Mouse (Mus musculus) forebrain, embryonic 13.5 days (tissue): ENCODE measurements around the gene Ssc4d. TPM values are rescaled to one million over a fixed set of nuclear protein-coding genes. Genes with fewer than 3 reads are reported as not detected.

ENCODE experiments used
- ATAC-seq: fragments of 200-750 bp; cut with Nextera tagmentation; 2 replicates; pipeline ENCODE4 v1.8.0; 2017
- H3K27ac ChIP-seq: fragments of 300-500 bp; sonication (generic); 2 replicates; pipeline ENCODE4 v1.5.1; 2015; ENCODE audit warnings: inconsistent platforms, mild to moderate bottlenecking, moderate library complexity
- H3K27me3 ChIP-seq: fragments of 300-500 bp; sonication (generic); 2 replicates; pipeline ENCODE4 v1.6.1; 2015; ENCODE audit warnings: mild to moderate bottlenecking, inconsistent platforms
- H3K36me3 ChIP-seq: fragments of 300-500 bp; sonication (generic); 2 replicates; pipeline ENCODE4 v1.6.1; 2015; ENCODE audit warnings: mild to moderate bottlenecking, inconsistent platforms; ENCODE audit not compliant: poor library complexity, severe bottlenecking
- H3K4me1 ChIP-seq: fragments of 300-500 bp; sonication (generic); 2 replicates; pipeline ENCODE4 v1.6.1; 2015; ENCODE audit warnings: inconsistent platforms
- H3K4me2 ChIP-seq: fragments of 300-500 bp; sonication (generic); 2 replicates; pipeline ENCODE4 v1.6.1; 2015; ENCODE audit warnings: inconsistent platforms, mild to moderate bottlenecking, moderate library complexity
- H3K4me3 ChIP-seq: fragments of 300-500 bp; sonication (generic); 2 replicates; pipeline ENCODE4 v1.5.1; 2015; ENCODE audit warnings: mild to moderate bottlenecking, inconsistent platforms
- H3K9ac ChIP-seq: fragments of 300-500 bp; sonication (generic); 2 replicates; pipeline ENCODE4 v1.6.1; 2015; ENCODE audit warnings: mild to moderate bottlenecking, inconsistent platforms
- H3K9me3 ChIP-seq: fragments of 300-500 bp; sonication (generic); replicated peaks from 2 replicates; pipeline ENCODE4 v1.6.1; 2016; ENCODE audit warnings: inconsistent platforms
- WGBS: fragments of 180-500 bp; shearing (Covaris S2); methylation state at CpG from one replicate; pipeline ENCODE4 v1.1.7; 2015; 5-methylcytosine and 5-hydroxymethylcytosine counted together
- polyA plus RNA-seq: library from polyadenylated mRNA; unstranded; fragments of >200 nt; fragmentation: Nextera tagmentation; extraction: Ambion mirVana; gene quantifications from 2 replicates; pipeline ENCODE4 v1.2.1, GENCODE M21; 2015

Gene Ssc4d
- polyA plus RNA-seq, 1 experiment from 2014 or later, result 0.48 TPM

GRCm38 (mm10) chr5:135996162-135996561 is 21.8 kb upstream of the Ssc4d start:
- Histone ChIP-seq H3K9me3 (no peaks in the 10 kb centered on the region), H3K4me1 (peaks cover 16% of the 10 kb centered on the region), H3K4me3 (no peak overlapping the region), H3K4me2 (peak overlapping the region; percentile 82), H3K27me3 (no peaks in the 10 kb centered on the region), H3K36me3 (peaks cover 45% of the 10 kb centered on the region), H3K9ac (0 out of 2 replicates have a peak overlapping the region, but pooled peaks have one; percentile 92), H3K27ac (no peak overlapping the region)
- WGBS, result 92% methylated on average over 8 of the region's 8 CpGs
- ATAC-seq, result no peak

- H3K27me3 ChIP-seq, result no peaks in the 10 kb centered on the region
- H3K4me2 ChIP-seq, result peak within 1 kb of the TSS; percentile 82
- peak within 1 kb of the TSS; percentile 92 for H3K9ac ChIP-seq
- H3K9me3 ChIP-seq, result no peaks in the 10 kb centered on the region
- peak; percentile 97 for ATAC-seq
- under 1% methylated on average over 47 of the region's 47 CpGs for WGBS
- peak within 1 kb of the TSS; percentile 77 for H3K4me3 ChIP-seq
- peak within 1 kb of the TSS; percentile 74 for H3K27ac ChIP-seq
- peaks cover 16% of the 10 kb centered on the region for H3K4me1 ChIP-seq
- H3K36me3 ChIP-seq, result peaks cover 36% of the 10 kb centered on the region
These were observed 20.7 kb upstream of the Ssc4d start, which contains the start of gene Dtx2 for GRCm38 (mm10) chr5:135994725-135995687. Dtx2 (plus strand) TSS chr5:135994800.

GRCm38 (mm10) chr5:135994335-135994724 is 20.0 kb upstream of the Ssc4d start:
- H3K9ac ChIP-seq, result no peak overlapping the region
- H3K4me3 ChIP-seq, result peak overlapping the region; percentile 77
- H3K4me1 ChIP-seq, result peaks cover 16% of the 10 kb centered on the region
- H3K9me3 ChIP-seq, result no peaks in the 10 kb centered on the region
- peak; percentile 58 for ATAC-seq
- no peak overlapping the region for H3K27ac ChIP-seq
- H3K4me2 ChIP-seq, result peak overlapping the region; percentile 82; the same call in 1 of the 2 replicates
- WGBS, result 63% methylated on average over 8 of the region's 8 CpGs
- no peaks in the 10 kb centered on the region for H3K27me3 ChIP-seq
- peaks cover 29% of the 10 kb centered on the region for H3K36me3 ChIP-seq

- Histone ChIP-seq H3K4me2 (no peak overlapping the region), H3K9me3 (no peaks in the 10 kb centered on the region), H3K27ac (no peak overlapping the region), H3K4me1 (peaks cover 16% of the 10 kb centered on the region), H3K36me3 (peaks cover 22% of the 10 kb centered on the region), H3K27me3 (no peaks in the 10 kb centered on the region), H3K4me3 (no peak overlapping the region), H3K9ac (no peak overlapping the region)
- 62% methylated on average over 5 of the region's 5 CpGs for WGBS
- no peak for ATAC-seq
These were observed 19.1 kb upstream of the Ssc4d start for GRCm38 (mm10) chr5:135993381-135993965.

GRCm38 (mm10) chr5:135990601-135991000 is 16.3 kb upstream of the Ssc4d start:
- H3K27ac ChIP-seq, result no peak overlapping the region
- H3K4me2 ChIP-seq, result no peak overlapping the region
- no peaks in the 10 kb centered on the region for H3K9me3 ChIP-seq
- no peaks in the 10 kb centered on the region for H3K27me3 ChIP-seq
- 77% methylated on average over 5 of the region's 5 CpGs for WGBS
- no peaks in the 10 kb centered on the region for H3K36me3 ChIP-seq
- no peak for ATAC-seq
- no peak overlapping the region for H3K4me3 ChIP-seq
- H3K4me1 ChIP-seq, result peaks cover 4% of the 10 kb centered on the region
- no peak overlapping the region for H3K9ac ChIP-seq

GRCm38 (mm10) chr5:135987248-135987647 is 12.9 kb upstream of the Ssc4d start:
- Histone ChIP-seq H3K9ac (no peak overlapping the region), H3K27me3 (no peaks in the 10 kb centered on the region), H3K9me3 (no peaks in the 10 kb centered on the region), H3K27ac (no peak overlapping the region), H3K36me3 (no peaks in the 10 kb centered on the region), H3K4me1 (no peaks in the 10 kb centered on the region), H3K4me2 (no peak overlapping the region), H3K4me3 (no peak overlapping the region)
- ATAC-seq, result no peak
- 64% methylated on average over 11 of the region's 11 CpGs for WGBS

GRCm38 (mm10) chr5:135984546-135985044 is 10.3 kb upstream of the Ssc4d start:
- H3K4me1 ChIP-seq, result no peaks in the 10 kb centered on the region
- no peaks in the 10 kb centered on the region for H3K9me3 ChIP-seq
- H3K9ac ChIP-seq, result no peak overlapping the region
- H3K27me3 ChIP-seq, result no peaks in the 10 kb centered on the region
- H3K36me3 ChIP-seq, result no peaks in the 10 kb centered on the region
- ATAC-seq, result no peak
- H3K4me3 ChIP-seq, result no peak overlapping the region
- WGBS, result 62% methylated on average over 6 of the region's 6 CpGs
- no peak overlapping the region for H3K27ac ChIP-seq
- no peak overlapping the region for H3K4me2 ChIP-seq

GRCm38 (mm10) chr5:135982398-135982797 is 8.1 kb upstream of the Ssc4d start:
- no peaks in the 10 kb centered on the region for H3K4me1 ChIP-seq
- H3K27ac ChIP-seq, result no peak overlapping the region
- no peak overlapping the region for H3K4me3 ChIP-seq
- no peak overlapping the region for H3K4me2 ChIP-seq
- 38% methylated on average over 6 of the region's 6 CpGs for WGBS
- H3K9ac ChIP-seq, result no peak overlapping the region
- ATAC-seq, result no peak
- H3K27me3 ChIP-seq, result no peaks in the 10 kb centered on the region
- no peaks in the 10 kb centered on the region for H3K9me3 ChIP-seq
- H3K36me3 ChIP-seq, result no peaks in the 10 kb centered on the region

- H3K36me3 ChIP-seq, result no peaks in the 10 kb centered on the region
- H3K4me2 ChIP-seq, result no peak within 1 kb of the TSS
- no peak within 1 kb of the TSS for H3K27ac ChIP-seq
- no peak within 1 kb of the TSS for H3K4me3 ChIP-seq
- ATAC-seq, result no peak
- H3K27me3 ChIP-seq, result no peaks in the 10 kb centered on the region
- 76% methylated on average over 8 of the region's 8 CpGs for WGBS
- H3K9me3 ChIP-seq, result no peaks in the 10 kb centered on the region
- no peak within 1 kb of the TSS for H3K9ac ChIP-seq
- H3K4me1 ChIP-seq, result no peaks in the 10 kb centered on the region
These were observed 5.6 kb upstream of the Ssc4d start, which contains the start of gene Zp3 for GRCm38 (mm10) chr5:135979904-135980303. Zp3 (plus strand) TSS chr5:135980099.

GRCm38 (mm10) chr5:135979381-135979780 is 5.0 kb upstream of the Ssc4d start:
- Histone ChIP-seq H3K4me2 (no peak overlapping the region), H3K9me3 (no peaks in the 10 kb centered on the region), H3K4me1 (no peaks in the 10 kb centered on the region), H3K9ac (no peak overlapping the region), H3K27me3 (no peaks in the 10 kb centered on the region), H3K27ac (no peak overlapping the region), H3K36me3 (no peaks in the 10 kb centered on the region), H3K4me3 (no peak overlapping the region)
- 69% methylated on average over 5 of the region's 5 CpGs for WGBS
- ATAC-seq, result no peak

GRCm38 (mm10) chr5:135975893-135976668 is 1.8 kb upstream of the Ssc4d start:
- 92% methylated on average over 8 of the region's 8 CpGs for WGBS
- H3K36me3 ChIP-seq, result no peaks in the 10 kb centered on the region
- ATAC-seq, result no peak

More at GRCm38 (mm10) chr5:135975893-135976668, 1.8 kb upstream of the Ssc4d start:
- H3K27ac ChIP-seq, result no peak overlapping the region
- H3K9me3 ChIP-seq, result no peaks in the 10 kb centered on the region
- no peak overlapping the region for H3K9ac ChIP-seq
- no peaks in the 10 kb centered on the region for H3K4me1 ChIP-seq
- H3K27me3 ChIP-seq, result no peaks in the 10 kb centered on the region
- H3K4me2 ChIP-seq, result no peak overlapping the region
- no peak overlapping the region for H3K4me3 ChIP-seq
